Mouse (Mus musculus) small intestine, adult 2 months (tissue): ENCODE data around the gene Nfe2l1.

Experiments
- CTCF ChIP-seq: fragments of 200-500 bp; IDR thresholded peaks from 2 replicates; pipeline ENCODE4 v1.5.1; 2012; ENCODE audit warnings: low read depth, mild to moderate bottlenecking, control low read depth, inconsistent platforms, low read length, moderate library complexity, mixed read lengths; ENCODE audit not compliant: insufficient replicate concordance, insufficient read length; ENCODE audit errors: extremely low read depth
- POLR2A ChIP-seq: fragments of 200-500 bp; IDR thresholded peaks from 2 replicates; pipeline ENCODE4 v1.6.1; 2012; ENCODE audit warnings: low read depth, mild to moderate bottlenecking, control low read depth, inconsistent platforms, low read length, moderate library complexity

DNA sequence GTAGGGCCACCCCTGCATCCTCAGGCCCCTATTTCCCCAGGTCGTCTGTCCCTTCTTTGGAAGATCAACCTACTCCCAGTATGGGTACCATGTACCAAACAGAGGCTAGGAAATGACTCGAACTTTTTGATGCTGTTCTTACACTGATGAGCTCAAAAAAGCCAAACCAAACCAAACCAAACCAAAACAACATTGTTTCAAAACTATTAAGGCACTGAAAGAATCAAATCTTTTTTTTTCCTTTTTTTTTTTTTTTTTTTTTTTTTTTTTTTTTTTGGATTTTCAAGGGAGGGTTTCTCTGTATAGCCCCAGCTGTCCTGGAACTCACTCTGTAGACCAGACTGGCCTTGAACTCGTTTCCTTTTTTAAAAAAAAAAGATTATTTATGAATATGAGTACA lies 13.9 kb upstream of the Nfe2l1 start:
- TF ChIP-seq POLR2A: no peak
- TF ChIP-seq CTCF: no peak
